Mouse (Mus musculus) hindbrain, embryonic 14.5 days (tissue): ENCODE measurements around the gene Znhit1. TPM values are rescaled to one million over a fixed set of nuclear protein-coding genes. Genes with fewer than 3 reads are reported as not detected.
A peak's percentile ranks its signal among the peaks of the same experiment; 100 is the strongest.

ENCODE experiments used
- ATAC-seq: fragments of 200-750 bp; cut with Nextera tagmentation; 2 replicates; pipeline ENCODE4 v1.8.0; 2017; ENCODE audit warnings: moderate number of reproducible peaks, mild to moderate bottlenecking, moderate TSS enrichment, moderate library complexity; ENCODE audit not compliant: low FRiP score
- DNase-seq: peaks from one replicate; pipeline ENCODE4 v3.0.0-alpha.2; 2015; ENCODE audit warnings: low spot score
- H3K27ac ChIP-seq: fragments of 300-500 bp; sonication (generic); 2 replicates; pipeline ENCODE4 v1.5.1; 2014; ENCODE audit warnings: mild to moderate bottlenecking, moderate library complexity
- H3K27me3 ChIP-seq: fragments of 300-500 bp; sonication (generic); 2 replicates; pipeline ENCODE4 v1.6.1; 2014; ENCODE audit warnings: mild to moderate bottlenecking, low read length, mixed read lengths; ENCODE audit not compliant: control insufficient read depth, insufficient read depth
- H3K36me3 ChIP-seq: fragments of 300-500 bp; sonication (generic); replicated peaks from 2 replicates; pipeline ENCODE4 v1.6.1; 2014; ENCODE audit not compliant: control insufficient read depth, insufficient read depth
- H3K4me1 ChIP-seq: fragments of 300-500 bp; sonication (generic); replicated peaks from 2 replicates; pipeline ENCODE4 v1.6.1; 2014; ENCODE audit warnings: antibody characterized with exemption, low read length, mixed read lengths; ENCODE audit not compliant: control insufficient read depth, insufficient read depth
- H3K4me2 ChIP-seq: fragments of 300-500 bp; sonication (generic); replicated peaks from 2 replicates; pipeline ENCODE4 v1.6.1; 2014; ENCODE audit warnings: mild to moderate bottlenecking, moderate library complexity
- H3K4me3 ChIP-seq: fragments of 300-500 bp; sonication (generic); replicated peaks from 2 replicates; pipeline ENCODE4 v1.5.1; 2014; ENCODE audit warnings: mild to moderate bottlenecking, low read length
- H3K9ac ChIP-seq: fragments of 300-500 bp; sonication (generic); 2 replicates; pipeline ENCODE4 v1.6.1; 2014
- H3K9me3 ChIP-seq: fragments of 300-500 bp; sonication (generic); 2 replicates; pipeline ENCODE4 v1.6.1; 2016; ENCODE audit warnings: low read length; ENCODE audit not compliant: control insufficient read depth
- WGBS: fragments of 180-500 bp; shearing (Covaris S2); extraction: QIAGEN DNeasy Blood & Tissue Kit; methylation state at CpG from one replicate; pipeline ENCODE4 v1.1.7; 2014; 5-methylcytosine and 5-hydroxymethylcytosine counted together
- polyA plus RNA-seq: library from polyadenylated mRNA; unstranded; fragments of >200 nt; fragmentation: Nextera tagmentation; extraction: Ambion mirVana; gene quantifications from 2 replicates; pipeline ENCODE4 v1.2.1, GENCODE M21; 2014

The Znhit1 gene
- polyA plus RNA-seq, 1 experiment from 2014 or later = 121 TPM

- Histone ChIP-seq H3K4me2 (peak overlapping the region; percentile 80), H3K36me3 (peaks cover 49% of the 10 kb centered on the region), H3K27me3 (no peaks in the 10 kb centered on the region), H3K9me3 (no peaks in the 10 kb centered on the region), H3K4me3 (peak overlapping the region; percentile 40), H3K9ac (peak overlapping the region; percentile 75), H3K4me1 (peaks cover 12% of the 10 kb centered on the region), H3K27ac (peak overlapping the region; percentile 73)
- WGBS = 0% methylated on average over 20 of the region's 20 CpGs
- ATAC-seq = peak; percentile 94
- DNase-seq = peak; percentile 86
Observed at GRCm38 (mm10) chr5:136961983-136962461, 25.8 kb downstream of the Znhit1 start.

- H3K4me1 ChIP-seq = peaks cover 12% of the 10 kb centered on the region
- H3K4me3 ChIP-seq = peak overlapping the region; percentile 40
- H3K27me3 ChIP-seq = no peaks in the 10 kb centered on the region
- WGBS = 30% methylated on average over 5 of the region's 5 CpGs
- H3K36me3 ChIP-seq = peaks cover 47% of the 10 kb centered on the region
- peak overlapping the region; percentile 80 for H3K4me2 ChIP-seq
- H3K9me3 ChIP-seq = no peaks in the 10 kb centered on the region
- H3K9ac ChIP-seq = peak overlapping the region; percentile 75
- peak overlapping the region; percentile 73 for H3K27ac ChIP-seq
- DNase-seq (peak; percentile 39), ATAC-seq (peak; percentile 42)
Observed at GRCm38 (mm10) chr5:136961334-136961982, 26.4 kb downstream of the Znhit1 start.

- 96% methylated on average over 6 of the region's 6 CpGs for WGBS
- peaks cover 19% of the 10 kb centered on the region for H3K4me1 ChIP-seq
- no peak for ATAC-seq
- H3K27ac ChIP-seq = no peak overlapping the region
- no peaks in the 10 kb centered on the region for H3K27me3 ChIP-seq
- H3K4me3 ChIP-seq = no peak overlapping the region
- H3K9me3 ChIP-seq = no peaks in the 10 kb centered on the region
- no peak for DNase-seq
- H3K36me3 ChIP-seq = peaks cover 34% of the 10 kb centered on the region
- no peak overlapping the region for H3K9ac ChIP-seq
- no peak overlapping the region for H3K4me2 ChIP-seq
Observed at GRCm38 (mm10) chr5:136960053-136960452, 27.8 kb downstream of the Znhit1 start.

- H3K36me3 ChIP-seq = peaks cover 25% of the 10 kb centered on the region
- no peak overlapping the region for H3K9ac ChIP-seq
- no peak for ATAC-seq
- H3K4me3 ChIP-seq = no peak overlapping the region
- WGBS = 67% methylated on average over 5 of the region's 5 CpGs
- H3K4me2 ChIP-seq = no peak overlapping the region
- DNase-seq = no peak
- no peaks in the 10 kb centered on the region for H3K9me3 ChIP-seq
- H3K27ac ChIP-seq = no peak overlapping the region
- H3K4me1 ChIP-seq = peaks cover 28% of the 10 kb centered on the region
- H3K27me3 ChIP-seq = no peaks in the 10 kb centered on the region
Observed at GRCm38 (mm10) chr5:136958991-136959605, 28.7 kb downstream of the Znhit1 start.

GRCm38 (mm10) chr5:136957250-136957649, 30.6 kb downstream of the Znhit1 start:
- peaks cover 13% of the 10 kb centered on the region for H3K36me3 ChIP-seq
- no peak overlapping the region for H3K9ac ChIP-seq
- no peaks in the 10 kb centered on the region for H3K27me3 ChIP-seq
- ATAC-seq = no peak
- WGBS = 100% methylated on average over 1 of the region's 1 CpGs
- no peak overlapping the region for H3K27ac ChIP-seq
- DNase-seq = no peak
- H3K4me2 ChIP-seq = no peak overlapping the region
- H3K9me3 ChIP-seq = no peaks in the 10 kb centered on the region
- no peak overlapping the region for H3K4me3 ChIP-seq
- peaks cover 31% of the 10 kb centered on the region for H3K4me1 ChIP-seq

- 86% methylated on average over 4 of the region's 4 CpGs for whole genome bisulfite sequencing
- no peak for ATAC-seq
- DNase-seq = no peak
- H3K36me3 ChIP-seq = peaks cover 13% of the 10 kb centered on the region
- no peaks in the 10 kb centered on the region for H3K27me3 ChIP-seq
- no peaks in the 10 kb centered on the region for H3K9me3 ChIP-seq
- no peak overlapping the region for H3K27ac ChIP-seq
- H3K4me1 ChIP-seq = peaks cover 25% of the 10 kb centered on the region
- H3K4me2 ChIP-seq = no peak overlapping the region
- H3K4me3 ChIP-seq = no peak overlapping the region
- H3K9ac ChIP-seq = no peak overlapping the region
Observed at GRCm38 (mm10) chr5:136955622-136956021, 32.2 kb downstream of the Znhit1 start.

GRCm38 (mm10) chr5:136953440-136953951, 34.3 kb downstream of the Znhit1 start:
- ATAC-seq (no peak; the same call in 1 of the 2 replicates), DNase-seq (no peak)
- H3K27ac ChIP-seq = peak overlapping the region; percentile 74
- H3K9ac ChIP-seq = peak overlapping the region; percentile 81
- peak overlapping the region; percentile 73 for H3K4me2 ChIP-seq
- under 1% methylated on average over 12 of the region's 12 CpGs for whole genome bisulfite sequencing
- peaks cover 13% of the 10 kb centered on the region for H3K36me3 ChIP-seq
- H3K4me3 ChIP-seq = peak overlapping the region; percentile 62
- H3K27me3 ChIP-seq = no peaks in the 10 kb centered on the region
- peaks cover 25% of the 10 kb centered on the region for H3K4me1 ChIP-seq
- no peaks in the 10 kb centered on the region for H3K9me3 ChIP-seq

GRCm38 (mm10) chr5:136953015-136953414, 34.8 kb downstream of the Znhit1 start, which contains the start of gene Fis1:
Gene Fis1 (plus strand): TSS chr5:136953275.
- DNase-seq = peak; percentile 93
- under 1% methylated on average over 23 of the region's 23 CpGs for WGBS

GRCm38 (mm10) chr5:136952153-136952552, 35.7 kb downstream of the Znhit1 start:
- Histone ChIP-seq H3K9ac (0 out of 2 replicates have a peak overlapping the region, but pooled peaks have one; percentile 81), H3K36me3 (peaks cover 6% of the 10 kb centered on the region), H3K4me1 (peaks cover 25% of the 10 kb centered on the region), H3K9me3 (no peaks in the 10 kb centered on the region), H3K4me3 (peak overlapping the region; percentile 62; the same call in 1 of the 2 replicates), H3K27ac (no peak overlapping the region), H3K4me2 (no peak overlapping the region), H3K27me3 (no peaks in the 10 kb centered on the region)
- DNase-seq (no peak), ATAC-seq (no peak)
- WGBS = 81% methylated on average over 4 of the region's 4 CpGs

More at GRCm38 (mm10) chr5:136953015-136953414, 34.8 kb downstream of the Znhit1 start, which contains the start of gene Fis1:
- Histone ChIP-seq H3K9ac (peak within 1 kb of the TSS; percentile 81), H3K4me2 (peak within 1 kb of the TSS; percentile 73), H3K4me3 (peak within 1 kb of the TSS; percentile 62), H3K27me3 (no peaks in the 10 kb centered on the region), H3K27ac (peak within 1 kb of the TSS; percentile 74), H3K36me3 (peaks cover 13% of the 10 kb centered on the region), H3K9me3 (no peaks in the 10 kb centered on the region), H3K4me1 (peaks cover 25% of the 10 kb centered on the region)
- peak; percentile 97 for ATAC-seq
